Mouse (Mus musculus) heart, embryonic 13.5 days (tissue): ENCODE measurements at regions not wholly inside any gene's neighbourhood (a gene's known extent, or its start where the extent isn't known, plus 50 kb on each side); places are given as distances from the start of the nearest gene placed in this dataset.

Experiments used
- ATAC-seq: fragments of 200-750 bp; cut with Nextera tagmentation; 2 replicates; pipeline ENCODE4 v1.8.0; 2017; ENCODE audit warnings: moderate TSS enrichment; ENCODE audit not compliant: insufficient number of reproducible peaks, low FRiP score, low TSS enrichment; ENCODE audit errors: extremely low read depth
- H3K27ac ChIP-seq: fragments of 300-500 bp; sonication (generic); replicated peaks from 2 replicates; pipeline ENCODE4 v1.5.1; 2015; ENCODE audit warnings: moderate library complexity, mild to moderate bottlenecking, inconsistent platforms
- H3K27me3 ChIP-seq: fragments of 300-500 bp; sonication (generic); replicated peaks from 2 replicates; pipeline ENCODE4 v1.6.1; 2015; ENCODE audit warnings: mild to moderate bottlenecking, inconsistent platforms
- H3K36me3 ChIP-seq: fragments of 300-500 bp; sonication (generic); 2 replicates; pipeline ENCODE4 v1.6.1; 2015; ENCODE audit warnings: mild to moderate bottlenecking, inconsistent platforms
- H3K4me1 ChIP-seq: fragments of 300-500 bp; sonication (generic); 2 replicates; pipeline ENCODE4 v1.6.1; 2015; ENCODE audit warnings: inconsistent platforms
- H3K4me2 ChIP-seq: fragments of 300-500 bp; sonication (generic); 2 replicates; pipeline ENCODE4 v1.6.1; 2015; ENCODE audit warnings: inconsistent platforms, mild to moderate bottlenecking, moderate library complexity
- H3K4me3 ChIP-seq: fragments of 300-500 bp; sonication (generic); 2 replicates; pipeline ENCODE4 v1.5.1; 2015; ENCODE audit warnings: moderate library complexity, mild to moderate bottlenecking, inconsistent platforms
- H3K9ac ChIP-seq: fragments of 300-500 bp; sonication (generic); 2 replicates; pipeline ENCODE4 v1.6.1; 2015; ENCODE audit warnings: inconsistent platforms, mild to moderate bottlenecking, moderate library complexity
- H3K9me3 ChIP-seq: fragments of 300-500 bp; sonication (generic); 2 replicates; pipeline ENCODE4 v1.6.1; 2016; ENCODE audit warnings: inconsistent platforms
- WGBS: fragments of 180-500 bp; shearing (Covaris S2); methylation state at CpG from one replicate; pipeline ENCODE4 v1.1.7; 2015; ENCODE audit warnings: mixed read lengths; 5-methylcytosine and 5-hydroxymethylcytosine counted together

DNA sequence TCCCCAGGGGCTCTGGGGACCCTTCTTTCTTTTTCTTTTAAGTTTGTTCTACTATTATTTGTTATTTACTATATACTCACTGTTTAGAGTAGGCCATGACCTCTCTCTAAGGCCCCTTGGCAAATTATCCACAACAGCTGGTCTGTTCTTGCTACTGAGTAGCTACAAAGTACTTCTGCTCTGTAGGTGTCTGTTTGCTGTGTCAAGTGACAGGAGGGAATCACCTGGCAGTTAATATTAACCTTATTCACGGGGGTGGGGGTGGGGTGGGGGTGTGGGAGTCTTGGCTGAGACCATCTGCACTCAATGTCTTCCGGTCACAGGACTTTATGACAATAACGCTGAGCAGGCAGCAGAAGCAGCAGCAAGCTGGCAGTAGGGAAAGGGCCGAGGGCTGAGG is 146.4 kb upstream of the Tmem45b start:
- Histone ChIP-seq H3K9me3 (no peaks in the 10 kb centered on the region), H3K36me3 (no peaks in the 10 kb centered on the region), H3K4me2 (no peak overlapping the region), H3K27ac (no peak overlapping the region), H3K4me1 (peaks cover 12% of the 10 kb centered on the region), H3K9ac (no peak overlapping the region), H3K27me3 (no peaks in the 10 kb centered on the region), H3K4me3 (no peak overlapping the region)
- ATAC-seq, result no peak
- WGBS, result 62% methylated on average over 4 of the region's 4 CpGs

DNA sequence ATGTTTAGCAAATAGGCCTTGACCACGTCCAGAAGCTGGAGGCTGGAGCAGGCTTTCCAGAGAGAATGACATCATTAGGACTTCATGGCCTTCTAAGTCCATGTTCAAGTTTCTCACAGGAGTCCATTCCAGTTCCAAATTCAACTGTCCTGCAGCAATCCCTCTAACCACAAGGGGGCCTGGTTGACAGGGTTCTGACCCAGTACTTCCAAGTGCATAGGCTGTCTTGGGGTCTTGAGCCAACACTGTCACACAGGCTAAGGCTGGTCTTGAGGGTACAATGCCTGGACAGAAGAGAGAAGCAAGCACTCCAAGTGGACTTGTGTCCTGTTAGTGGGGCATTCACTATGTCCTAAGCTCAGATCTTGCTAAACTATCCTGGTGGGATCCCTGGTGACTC is 145.9 kb upstream of the Tmem45b start:
- WGBS, result 61% methylated on average over 1 of the region's 1 CpGs
- no peaks in the 10 kb centered on the region for H3K36me3 ChIP-seq
- no peak overlapping the region for H3K4me2 ChIP-seq
- ATAC-seq, result no peak
- H3K27me3 ChIP-seq, result no peaks in the 10 kb centered on the region
- H3K9ac ChIP-seq, result no peak overlapping the region
- no peaks in the 10 kb centered on the region for H3K9me3 ChIP-seq
- H3K27ac ChIP-seq, result no peak overlapping the region
- H3K4me1 ChIP-seq, result peaks cover 12% of the 10 kb centered on the region
- H3K4me3 ChIP-seq, result no peak overlapping the region

DNA sequence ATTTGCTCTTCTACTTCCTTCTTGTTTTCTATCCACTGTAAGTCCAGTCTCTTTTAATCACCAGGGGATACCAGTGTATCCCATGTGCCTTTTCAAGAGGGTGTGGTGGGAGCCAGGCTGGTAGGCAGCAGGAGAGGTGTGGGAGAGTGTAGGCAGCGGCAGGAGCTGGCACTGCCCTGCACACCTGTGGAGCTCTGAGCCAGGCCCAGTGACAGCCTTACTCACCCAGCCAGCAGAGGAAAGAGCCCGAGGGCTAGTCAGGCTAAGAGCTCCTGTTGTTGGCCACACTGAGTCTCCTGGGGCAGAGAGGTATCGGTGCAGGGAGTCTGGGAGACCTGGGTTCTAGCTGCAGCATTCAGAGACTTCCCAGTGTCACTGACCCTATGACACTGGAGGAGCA is 145.5 kb upstream of the Tmem45b start:
- 77% methylated on average over 3 of the region's 3 CpGs for WGBS
- no peak overlapping the region for H3K9ac ChIP-seq
- peaks cover 12% of the 10 kb centered on the region for H3K4me1 ChIP-seq
- no peak overlapping the region for H3K27ac ChIP-seq
- no peaks in the 10 kb centered on the region for H3K9me3 ChIP-seq
- no peaks in the 10 kb centered on the region for H3K27me3 ChIP-seq
- no peak overlapping the region for H3K4me2 ChIP-seq
- no peaks in the 10 kb centered on the region for H3K36me3 ChIP-seq
- no peak overlapping the region for H3K4me3 ChIP-seq
- no peak for ATAC-seq

DNA sequence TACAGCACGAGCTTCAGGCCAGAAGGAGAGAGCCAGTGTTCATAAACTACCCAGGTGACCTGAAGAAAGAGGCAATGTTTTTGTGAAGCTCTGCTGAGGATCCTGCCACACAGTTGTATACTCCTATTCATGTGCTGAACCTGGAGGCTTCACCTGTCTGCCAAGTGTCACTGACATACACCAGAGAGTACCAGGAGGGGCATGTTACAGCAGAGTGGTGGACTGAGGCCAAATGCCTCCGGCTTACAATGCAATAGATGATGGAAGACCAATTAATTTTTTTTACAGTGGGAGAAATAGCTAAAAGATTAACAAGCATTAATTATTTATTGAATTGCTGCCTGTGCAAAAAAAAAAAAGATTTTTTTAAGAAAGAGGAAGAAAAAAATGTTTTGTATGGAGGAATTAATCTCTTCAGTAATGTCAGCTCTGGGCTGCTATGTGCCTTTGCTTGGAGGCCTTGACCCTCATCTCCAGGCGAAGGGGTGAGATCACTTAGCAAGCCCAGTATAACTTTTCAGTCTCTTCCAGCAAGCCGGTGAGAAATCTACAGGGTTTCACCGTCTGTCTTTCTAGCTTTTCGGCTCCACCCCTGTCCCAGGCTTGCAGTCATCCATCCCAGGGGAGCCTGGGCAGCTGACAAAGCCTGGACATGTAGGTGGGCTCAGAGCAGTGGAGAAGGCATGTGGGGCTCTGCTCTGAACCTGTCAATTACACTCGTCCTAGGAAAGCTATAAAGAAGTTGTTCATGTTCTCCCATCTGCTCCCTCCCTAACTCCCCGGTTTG is 144.0 kb upstream of the Tmem45b start:
- Histone ChIP-seq H3K4me3 (no peak overlapping the region), H3K27ac (no peak overlapping the region), H3K36me3 (no peaks in the 10 kb centered on the region), H3K4me1 (peaks cover 12% of the 10 kb centered on the region), H3K27me3 (no peaks in the 10 kb centered on the region), H3K9ac (no peak overlapping the region), H3K9me3 (no peaks in the 10 kb centered on the region), H3K4me2 (no peak overlapping the region)
- ATAC-seq, result no peak
- WGBS, result 43% methylated on average over 8 of the region's 8 CpGs

DNA sequence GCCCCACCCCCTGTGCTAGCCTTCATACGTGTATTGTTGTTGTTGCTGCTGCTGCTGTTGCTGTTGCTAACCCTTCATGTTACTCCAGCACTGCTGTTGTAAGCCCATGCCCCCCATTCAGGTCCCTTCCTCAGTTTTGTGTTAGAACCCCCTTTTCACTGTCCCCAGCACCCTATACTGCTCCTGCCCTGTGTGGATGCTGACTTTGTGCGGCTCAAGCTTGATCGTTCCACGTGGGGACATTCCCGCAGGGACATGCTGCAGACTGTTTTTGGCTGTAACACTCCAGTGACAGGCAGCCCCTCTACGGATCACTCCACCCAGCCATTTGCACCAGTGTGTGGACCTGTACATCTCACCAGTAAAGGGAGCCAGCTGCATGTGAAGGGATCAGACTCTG is 142.7 kb upstream of the Tmem45b start:
- Histone ChIP-seq H3K27ac (no peak overlapping the region), H3K9me3 (no peaks in the 10 kb centered on the region), H3K4me3 (no peak overlapping the region), H3K4me1 (peaks cover 12% of the 10 kb centered on the region), H3K9ac (no peak overlapping the region), H3K4me2 (no peak overlapping the region), H3K36me3 (no peaks in the 10 kb centered on the region), H3K27me3 (no peaks in the 10 kb centered on the region)
- ATAC-seq, result no peak
- WGBS, result 72% methylated on average over 6 of the region's 6 CpGs

DNA sequence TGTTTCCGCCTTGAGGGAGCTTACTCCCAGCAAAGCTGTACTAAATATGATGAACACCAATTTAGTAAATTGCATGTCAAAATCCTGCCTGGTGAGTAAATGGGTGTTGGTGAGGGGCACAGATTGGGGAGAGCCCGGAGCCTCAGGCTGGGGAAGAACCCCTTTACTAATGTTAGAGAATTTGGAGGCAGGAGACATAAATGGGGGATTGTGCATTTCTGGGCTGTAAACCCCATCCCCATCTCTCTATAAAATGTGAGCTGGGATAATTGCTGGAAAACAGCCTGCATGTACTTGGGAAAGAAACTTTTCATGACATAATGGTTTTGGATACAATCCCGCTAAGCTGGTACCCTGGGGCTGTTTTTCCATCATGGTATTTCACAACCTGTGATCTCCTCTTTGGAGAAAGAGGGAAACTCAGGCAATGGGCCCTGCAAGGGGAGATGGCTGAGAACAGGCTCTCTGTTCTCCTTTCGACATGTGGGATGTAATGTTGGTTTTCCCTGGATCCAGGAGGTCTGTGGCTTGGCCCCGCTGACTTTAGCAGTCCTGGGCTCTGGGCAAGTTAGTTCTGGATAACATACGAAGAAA is 140.3 kb upstream of the Tmem45b start:
- no peak overlapping the region for H3K4me3 ChIP-seq
- no peak for ATAC-seq

DNA sequence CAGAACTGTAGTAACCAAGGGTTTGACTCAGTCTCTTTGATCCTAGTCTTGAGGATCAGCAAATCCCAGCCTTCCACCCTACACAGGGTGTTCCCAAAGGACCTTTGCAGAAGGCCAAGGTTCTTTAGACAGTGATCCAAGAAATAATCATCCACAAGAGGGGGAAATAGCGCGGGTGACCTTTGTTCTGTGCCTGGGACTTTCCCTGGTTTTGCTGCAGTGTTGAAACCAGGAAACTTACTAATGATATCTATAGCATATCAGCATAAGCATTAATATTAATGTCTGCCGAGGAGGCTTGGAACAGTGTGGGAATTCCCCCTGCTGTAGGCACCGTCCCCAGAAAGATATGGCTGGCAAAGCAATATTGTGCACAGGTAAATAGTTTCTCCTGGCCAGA is 138.4 kb upstream of the Tmem45b start:
- no peak overlapping the region for H3K4me3 ChIP-seq
- 76% methylated on average over 4 of the region's 4 CpGs for WGBS
- no peak overlapping the region for H3K4me2 ChIP-seq
- H3K4me1 ChIP-seq, result no peaks in the 10 kb centered on the region
- no peak for ATAC-seq
- H3K9ac ChIP-seq, result no peak overlapping the region
- no peaks in the 10 kb centered on the region for H3K27me3 ChIP-seq
- H3K36me3 ChIP-seq, result no peaks in the 10 kb centered on the region
- H3K9me3 ChIP-seq, result no peaks in the 10 kb centered on the region
- no peak overlapping the region for H3K27ac ChIP-seq

More for the DNA sequence above, 140.3 kb upstream of the Tmem45b start:
- Histone ChIP-seq H3K4me2 (no peak overlapping the region), H3K36me3 (no peaks in the 10 kb centered on the region), H3K27ac (no peak overlapping the region), H3K4me1 (peaks cover 3% of the 10 kb centered on the region), H3K9ac (no peak overlapping the region), H3K9me3 (no peaks in the 10 kb centered on the region), H3K27me3 (no peaks in the 10 kb centered on the region)
- 71% methylated on average over 6 of the region's 6 CpGs for WGBS

DNA sequence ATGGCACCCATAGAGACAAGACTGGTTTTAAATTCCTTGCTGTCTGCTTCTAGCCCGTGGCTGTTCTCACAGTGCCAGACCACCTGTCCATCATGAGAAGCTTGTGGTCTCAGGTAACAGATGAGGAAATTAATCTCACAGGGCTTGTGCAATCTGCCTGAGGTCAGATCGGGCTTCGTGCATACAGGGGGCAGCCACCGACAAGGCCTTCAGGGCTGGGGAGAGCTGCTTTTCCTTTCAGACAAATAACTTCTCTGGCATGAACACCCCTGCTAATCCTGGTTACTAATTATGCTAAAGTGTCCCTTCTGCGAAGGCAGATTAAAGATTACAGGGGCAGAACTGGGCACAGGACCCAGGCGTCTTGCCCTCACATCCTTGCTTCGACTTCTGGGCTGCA is 130.8 kb upstream of the Tmem45b start:
- no peaks in the 10 kb centered on the region for H3K4me1 ChIP-seq
- H3K4me3 ChIP-seq, result no peak overlapping the region
- ATAC-seq, result no peak
- WGBS, result 81% methylated on average over 7 of the region's 7 CpGs
- H3K9ac ChIP-seq, result no peak overlapping the region
- H3K27me3 ChIP-seq, result no peaks in the 10 kb centered on the region; the same call in 1 of the 2 replicates
- no peaks in the 10 kb centered on the region for H3K9me3 ChIP-seq
- no peak overlapping the region for H3K27ac ChIP-seq
- H3K36me3 ChIP-seq, result no peaks in the 10 kb centered on the region
- H3K4me2 ChIP-seq, result no peak overlapping the region

DNA sequence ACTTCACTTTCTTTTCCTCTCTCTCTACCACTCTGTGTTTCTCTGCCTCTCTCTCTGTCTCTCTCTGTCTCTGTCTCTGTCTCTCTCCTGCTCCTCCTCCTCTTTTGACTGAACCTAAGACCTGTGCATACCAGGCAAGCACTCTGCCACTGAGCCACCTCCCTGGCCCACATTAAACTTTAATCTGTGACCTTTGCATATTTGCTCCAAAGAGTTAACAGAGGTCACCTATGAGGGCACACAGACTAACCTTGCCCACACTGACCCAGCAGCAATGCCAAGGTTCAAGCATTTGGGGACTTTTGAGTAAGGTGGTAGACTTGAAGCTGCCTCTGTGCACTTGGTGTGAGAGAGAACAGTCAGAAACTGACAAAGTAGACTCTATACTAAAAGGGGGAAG is 123.4 kb upstream of the Tmem45b start:
- Histone ChIP-seq H3K4me1 (no peaks in the 10 kb centered on the region), H3K4me2 (no peak overlapping the region), H3K27ac (no peak overlapping the region), H3K9me3 (no peaks in the 10 kb centered on the region), H3K4me3 (no peak overlapping the region), H3K36me3 (no peaks in the 10 kb centered on the region), H3K27me3 (no peaks in the 10 kb centered on the region; the same call in 1 of the 2 replicates), H3K9ac (no peak overlapping the region)
- no peak for ATAC-seq

DNA sequence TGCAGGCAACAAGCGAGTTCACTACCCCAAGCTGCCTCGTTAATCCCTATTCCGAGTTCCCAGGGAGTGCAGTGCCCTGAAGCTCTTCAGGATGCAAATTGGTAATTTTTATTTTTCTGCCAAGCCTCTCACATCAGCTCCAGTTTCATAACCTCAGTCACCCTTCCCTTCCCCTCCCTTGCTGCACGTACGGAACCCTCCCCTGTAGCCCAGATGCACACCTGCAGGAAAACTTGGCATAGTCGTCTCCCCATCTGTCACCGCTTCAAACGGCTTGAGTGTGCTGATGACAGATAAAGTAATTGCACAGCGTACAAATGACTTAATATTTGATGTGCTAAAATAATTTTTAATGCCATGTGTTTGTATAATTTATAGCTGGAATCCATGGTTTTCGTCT is 119.7 kb upstream of the Tmem45b start:
- H3K4me3 ChIP-seq, result no peak overlapping the region
- no peak overlapping the region for H3K4me2 ChIP-seq
- no peak for ATAC-seq
- H3K9me3 ChIP-seq, result no peaks in the 10 kb centered on the region
- no peak overlapping the region for H3K9ac ChIP-seq
- H3K36me3 ChIP-seq, result no peaks in the 10 kb centered on the region
- no peaks in the 10 kb centered on the region for H3K4me1 ChIP-seq
- no peaks in the 10 kb centered on the region; the same call in 1 of the 2 replicates for H3K27me3 ChIP-seq
- 70% methylated on average over 10 of the region's 10 CpGs for WGBS
- no peak overlapping the region for H3K27ac ChIP-seq

DNA sequence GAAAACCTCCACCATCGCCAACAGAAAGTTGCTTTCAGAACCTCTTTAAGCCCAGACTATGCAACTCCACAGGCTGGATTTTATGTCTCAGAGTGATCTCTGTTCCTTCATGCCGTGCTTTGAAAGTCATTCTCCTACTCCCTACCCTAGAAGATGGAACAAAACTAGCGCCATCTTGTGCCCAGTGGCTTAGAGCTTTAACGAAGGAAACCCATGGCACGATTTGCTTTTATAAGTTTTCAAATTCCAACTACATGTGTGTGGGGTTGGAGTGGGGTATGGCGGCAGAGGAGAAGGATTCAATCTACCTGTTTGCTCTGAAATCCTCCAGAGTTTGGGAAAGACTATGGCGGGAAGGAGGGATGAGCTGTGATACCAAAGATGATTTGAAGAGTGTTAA is 118.7 kb upstream of the Tmem45b start:
- no peaks in the 10 kb centered on the region for H3K4me1 ChIP-seq
- WGBS, result 71% methylated on average over 7 of the region's 7 CpGs
- H3K27ac ChIP-seq, result no peak overlapping the region
- no peaks in the 10 kb centered on the region; the same call in 1 of the 2 replicates for H3K27me3 ChIP-seq
- no peak for ATAC-seq
- H3K4me3 ChIP-seq, result no peak overlapping the region
- no peaks in the 10 kb centered on the region for H3K36me3 ChIP-seq
- no peak overlapping the region for H3K4me2 ChIP-seq
- no peaks in the 10 kb centered on the region for H3K9me3 ChIP-seq
- no peak overlapping the region for H3K9ac ChIP-seq
